Mouse (Mus musculus) forebrain, embryonic 13.5 days (tissue): ENCODE measurements around the gene Ceacam2. TPM values are rescaled to one million over a fixed set of nuclear protein-coding genes. Genes with fewer than 3 reads are reported as not detected.
"Not testable (repeated sequence)": the region's sequence is repeated elsewhere in the genome, so short reads cannot be mapped to it uniquely, and the experiment has no call there.

ENCODE experiments used
- ATAC-seq: fragments of 200-750 bp; cut with Nextera tagmentation; 2 replicates; pipeline ENCODE4 v1.8.0; 2017
- H3K27ac ChIP-seq: fragments of 300-500 bp; sonication (generic); 2 replicates; pipeline ENCODE4 v1.5.1; 2015; ENCODE audit warnings: inconsistent platforms, mild to moderate bottlenecking, moderate library complexity
- H3K27me3 ChIP-seq: fragments of 300-500 bp; sonication (generic); 2 replicates; pipeline ENCODE4 v1.6.1; 2015; ENCODE audit warnings: mild to moderate bottlenecking, inconsistent platforms
- H3K36me3 ChIP-seq: fragments of 300-500 bp; sonication (generic); 2 replicates; pipeline ENCODE4 v1.6.1; 2015; ENCODE audit warnings: mild to moderate bottlenecking, inconsistent platforms; ENCODE audit not compliant: poor library complexity, severe bottlenecking
- H3K4me1 ChIP-seq: fragments of 300-500 bp; sonication (generic); 2 replicates; pipeline ENCODE4 v1.6.1; 2015; ENCODE audit warnings: inconsistent platforms
- H3K4me2 ChIP-seq: fragments of 300-500 bp; sonication (generic); 2 replicates; pipeline ENCODE4 v1.6.1; 2015; ENCODE audit warnings: inconsistent platforms, mild to moderate bottlenecking, moderate library complexity
- H3K4me3 ChIP-seq: fragments of 300-500 bp; sonication (generic); 2 replicates; pipeline ENCODE4 v1.5.1; 2015; ENCODE audit warnings: mild to moderate bottlenecking, inconsistent platforms
- H3K9ac ChIP-seq: fragments of 300-500 bp; sonication (generic); 2 replicates; pipeline ENCODE4 v1.6.1; 2015; ENCODE audit warnings: mild to moderate bottlenecking, inconsistent platforms
- H3K9me3 ChIP-seq: fragments of 300-500 bp; sonication (generic); replicated peaks from 2 replicates; pipeline ENCODE4 v1.6.1; 2016; ENCODE audit warnings: inconsistent platforms
- WGBS: fragments of 180-500 bp; shearing (Covaris S2); methylation state at CpG from one replicate; pipeline ENCODE4 v1.1.7; 2015; 5-methylcytosine and 5-hydroxymethylcytosine counted together
- polyA plus RNA-seq: library from polyadenylated mRNA; unstranded; fragments of >200 nt; fragmentation: Nextera tagmentation; extraction: Ambion mirVana; gene quantifications from 2 replicates; pipeline ENCODE4 v1.2.1, GENCODE M21; 2015

The Ceacam2 gene
- polyA plus RNA-seq, 1 experiment from 2014 or later = 0.14 TPM

GRCm38 (mm10) chr7:25477752-25478093 is 61.9 kb downstream of the Ceacam2 start:
- not testable (repeated sequence) for H3K36me3 ChIP-seq, H3K27me3 ChIP-seq, ATAC-seq, H3K27ac ChIP-seq, H3K4me3 ChIP-seq, H3K4me2 ChIP-seq, H3K9ac ChIP-seq, H3K4me1 ChIP-seq, H3K9me3 ChIP-seq
- 81% methylated on average over 2 of the region's 2 CpGs for WGBS

GRCm38 (mm10) chr7:25477091-25477751 is 62.4 kb downstream of the Ceacam2 start, which contains the start of gene Ceacam1:
Ceacam1 (minus strand) TSS chr7:25477603.
- WGBS = 40% methylated on average over 5 of the region's 5 CpGs
- ATAC-seq, H3K4me3 ChIP-seq: not testable (repeated sequence)

GRCm38 (mm10) chr7:25471821-25472220 is 67.8 kb downstream of the Ceacam2 start:
- not testable (repeated sequence) for H3K9ac ChIP-seq, H3K4me2 ChIP-seq, H3K9me3 ChIP-seq, H3K36me3 ChIP-seq, H3K27ac ChIP-seq, H3K27me3 ChIP-seq, H3K4me1 ChIP-seq, ATAC-seq, H3K4me3 ChIP-seq
- 85% methylated on average over 6 of the region's 6 CpGs for WGBS

More at GRCm38 (mm10) chr7:25477091-25477751, 62.4 kb downstream of the Ceacam2 start, which contains the start of gene Ceacam1:
- not testable (repeated sequence) for H3K9ac ChIP-seq, H3K27me3 ChIP-seq, H3K9me3 ChIP-seq, H3K4me1 ChIP-seq, H3K36me3 ChIP-seq, H3K4me2 ChIP-seq, H3K27ac ChIP-seq

Other genes with a start within 250 kb of the Ceacam2 start
- 513 and 525 TPM in 2 replicates for gene Pafah1b3, start 241.9 kb downstream of the Ceacam2 start, polyA plus RNA-seq
- gene Prr19, start 238.4 kb downstream of the Ceacam2 start, polyA plus RNA-seq = 0.93 and 1.6 TPM in 2 replicates
- gene Tmem145, start 233.8 kb downstream of the Ceacam2 start, polyA plus RNA-seq = 14.1 and 16.4 TPM in 2 replicates
- 14.2 and 16.6 TPM in 2 replicates for gene Megf8, start 222.7 kb downstream of the Ceacam2 start, polyA plus RNA-seq
- not detected in 2 replicates for gene Cnfn, start 170.1 kb downstream of the Ceacam2 start, polyA plus RNA-seq
- 10.6 and 11.9 TPM in 2 replicates for gene Lipe, start 141.1 kb downstream of the Ceacam2 start, polyA plus RNA-seq
- gene Cxcl17, start 127.0 kb downstream of the Ceacam2 start, polyA plus RNA-seq = 0.40 and 0.45 TPM in 2 replicates
- gene Ceacam1, start 62.3 kb downstream of the Ceacam2 start, polyA plus RNA-seq = 0.39 and 0.49 TPM in 2 replicates
- not detected in 2 replicates for gene Erich4, start 76.0 kb upstream of the Ceacam2 start, polyA plus RNA-seq
- gene Dmac2, start 79.6 kb upstream of the Ceacam2 start, polyA plus RNA-seq = 25.6 and 27.4 TPM in 2 replicates
- 0.67 and 0.69 TPM in 2 replicates for gene B3gnt8, start 86.8 kb upstream of the Ceacam2 start, polyA plus RNA-seq
- 48.1 and 49.0 TPM in 2 replicates for gene Bckdha, start 119.1 kb upstream of the Ceacam2 start, polyA plus RNA-seq
- 54.0 and 55.2 TPM in 2 replicates for gene Exosc5, start 119.3 kb upstream of the Ceacam2 start, polyA plus RNA-seq
- 5.2 and 7.5 TPM in 2 replicates for gene Tmem91, start 135.3 kb upstream of the Ceacam2 start, polyA plus RNA-seq
- gene B9d2, start 140.9 kb upstream of the Ceacam2 start, polyA plus RNA-seq = 40.2 and 48.4 TPM in 2 replicates
- 0.34 and 0.52 TPM in 2 replicates for gene Tgfb1, start 147.1 kb upstream of the Ceacam2 start, polyA plus RNA-seq
- 26.4 and 27.9 TPM in 2 replicates for gene Ccdc97, start 179.2 kb upstream of the Ceacam2 start, polyA plus RNA-seq
- 60.8 and 65.0 TPM in 2 replicates for gene Hnrnpul1, start 214.9 kb upstream of the Ceacam2 start, polyA plus RNA-seq
- gene Axl, start 248.8 kb upstream of the Ceacam2 start, polyA plus RNA-seq = 18.1 and 19.4 TPM in 2 replicates